In the genomic region with DNA sequence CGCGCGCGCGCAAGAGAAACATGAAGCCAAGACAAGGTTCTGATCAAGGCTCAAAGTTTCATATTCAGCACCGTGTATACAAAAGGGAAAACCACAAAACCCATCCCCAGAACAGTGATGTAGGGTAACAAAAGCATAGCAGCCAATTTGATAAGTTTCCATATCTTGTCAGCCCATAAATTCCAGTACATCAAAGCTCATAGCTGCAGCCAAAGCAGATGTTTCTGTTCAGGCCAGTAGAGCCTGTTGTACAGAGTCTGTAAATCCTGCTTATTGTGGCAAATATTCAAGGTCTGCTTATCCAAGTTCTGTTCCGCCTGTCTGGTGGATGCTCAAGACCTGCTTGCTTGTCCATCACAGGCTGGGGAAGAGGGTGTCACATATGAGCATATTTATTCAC, we compare ENCODE assay signal across 13 mouse cellular contexts.
"Had no signal": no experiment of that assay in that cellular context is flagged by ENCODE, and none has a peak within 500 bp of the region (broad histone marks: within the 10 kb centered on the region; RNA-seq: fewer than 3 reads in every experiment).

No protein-coding gene starts in this region.

- H3K36me3 ChIP-seq: limb, embryonic 15.5 days; liver, embryonic 12.5 days; lung, embryonic 15.5 days; midbrain, embryonic 13.5 days; neural tube, embryonic 12.5 days had no signal

- DNase-seq: kidney, adult 11 months; kidney, adult 9 months; kidney, postnatal 10 days; left cerebral cortex, postnatal 4 days; right cerebral cortex, adult 18-20 months; right cerebral cortex, postnatal 25 days; thymus, postnatal 4 days had no signal

- ATAC-seq: liver, embryonic 12.5 days; midbrain, embryonic 13.5 days had no signal

- H3K27me3 ChIP-seq: limb, embryonic 15.5 days; liver, embryonic 12.5 days; lung, embryonic 15.5 days; midbrain, embryonic 13.5 days; neural tube, embryonic 12.5 days had no signal

- H3K4me3 ChIP-seq: limb, embryonic 15.5 days; liver, embryonic 12.5 days; lung, embryonic 15.5 days; midbrain, embryonic 13.5 days; myocyte; neural tube, embryonic 12.5 days had no signal

- H3K9ac ChIP-seq: limb, embryonic 15.5 days; liver, embryonic 12.5 days; lung, embryonic 15.5 days; midbrain, embryonic 13.5 days; neural tube, embryonic 12.5 days had no signal

- H3K27ac ChIP-seq: limb, embryonic 15.5 days; liver, embryonic 12.5 days; lung, embryonic 15.5 days; midbrain, embryonic 13.5 days; neural tube, embryonic 12.5 days had no signal

- H3K4me2 ChIP-seq: limb, embryonic 15.5 days; liver, embryonic 12.5 days; lung, embryonic 15.5 days; midbrain, embryonic 13.5 days; neural tube, embryonic 12.5 days had no signal

- H3K9me3 ChIP-seq: limb, embryonic 15.5 days; liver, embryonic 12.5 days; lung, embryonic 15.5 days; midbrain, embryonic 13.5 days; neural tube, embryonic 12.5 days had no signal
